Mouse (Mus musculus) activated CD4-positive, CD25-positive, alpha-beta regulatory T cell (primary cell): Measurements from ENCODE around the gene Cldn34b2. TPM values are rescaled to one million over a fixed set of nuclear protein-coding genes. Genes with fewer than 3 reads are reported as not detected.

Source experiments
- polyA plus RNA-seq, 2 experiments: library from polyadenylated mRNA; unstranded; fragments of 100-300 nt; shearing (Covaris generic); gene quantifications; one replicate each; pipeline ENCODE4 v1.2.1; 2017

Cldn34b2 gene
- under 1 TPM in 1 of 2 experiments, not detected in 1; 0.16 TPM for polyA plus RNA-seq

DNA sequence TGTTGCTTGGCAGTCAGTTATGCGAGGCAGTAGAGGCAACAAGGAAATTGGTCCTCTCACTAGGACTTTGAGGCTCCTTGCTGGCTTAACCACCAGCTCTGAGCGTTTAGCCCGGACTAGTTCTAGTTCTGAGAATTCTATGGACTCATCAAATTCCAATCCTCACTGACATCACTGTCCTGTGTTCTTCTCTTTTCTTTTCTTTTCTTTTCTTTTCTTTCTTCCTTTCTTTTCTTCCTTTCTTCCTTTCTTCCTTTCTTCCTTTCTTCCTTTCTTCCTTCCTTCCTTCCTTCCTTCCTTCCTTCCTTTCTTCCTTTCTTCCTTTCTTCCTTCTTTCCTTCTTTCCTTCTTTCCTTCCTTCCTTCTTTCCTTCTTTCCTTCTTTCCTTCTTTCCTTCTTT, at the start of gene Cldn34b2:
Cldn34b2 (minus strand) TSS at position 101 of the 400 bp plus-strand sequence.

DNA sequence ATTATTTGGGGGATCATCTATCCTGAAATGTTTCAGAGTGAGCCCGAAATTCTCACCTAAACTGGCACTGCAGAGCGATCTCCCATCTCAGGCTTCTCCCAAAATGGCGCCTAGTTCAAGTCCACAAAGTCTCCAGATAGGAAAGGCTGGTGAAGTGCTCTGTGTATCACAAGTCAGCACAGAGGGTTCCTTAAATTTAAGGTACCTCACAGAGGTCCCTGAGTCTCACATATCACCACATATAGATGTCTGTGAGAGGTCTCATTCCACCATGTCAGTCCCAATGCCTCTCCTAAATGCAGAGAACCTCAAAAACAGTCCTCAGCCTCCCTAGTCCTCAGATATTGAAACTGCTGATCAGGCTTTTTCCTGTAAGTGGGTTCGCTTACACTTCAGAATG, 34.6 kb downstream of the Cldn34b2 start, which contains the start of gene Magea2:
Magea2 (minus strand) TSS at position 101 of the 400 bp plus-strand sequence.

DNA sequence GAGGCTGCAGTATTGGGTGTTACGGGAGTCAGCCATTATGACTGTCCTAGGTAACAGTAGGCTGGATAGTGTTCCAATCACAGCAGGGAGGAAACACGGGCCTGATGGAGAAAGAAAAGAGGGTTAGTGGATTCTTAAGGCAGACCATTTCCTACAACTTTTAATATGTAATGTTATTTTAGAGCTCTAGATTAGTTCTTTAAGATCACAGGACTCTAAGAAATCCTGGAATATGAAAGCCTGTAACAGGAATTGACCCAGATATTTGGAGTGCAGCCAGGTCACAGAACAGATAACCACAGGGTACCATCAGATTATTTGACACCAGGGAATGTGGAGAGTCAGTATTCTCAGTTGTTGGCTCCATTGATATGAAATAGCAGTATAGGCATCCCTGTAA, 38.5 kb downstream of the Cldn34b2 start, which contains the start of gene Magea1:
Magea1 (minus strand) TSS at position 101 of the 400 bp plus-strand sequence.

Other genes with a start within 250 kb of the Cldn34b2 start
- gene Cldn34b1, start 238.1 kb downstream of the Cldn34b2 start, polyA plus RNA-seq: not detected
- not detected for gene Magea6, start 192.4 kb downstream of the Cldn34b2 start, polyA plus RNA-seq
- gene Magea3, start 178.9 kb downstream of the Cldn34b2 start, polyA plus RNA-seq: not detected
- gene Magea8, start 132.6 kb downstream of the Cldn34b2 start, polyA plus RNA-seq: not detected
- not detected for gene Magea5, start 65.3 kb downstream of the Cldn34b2 start, polyA plus RNA-seq
- not detected for gene Magea1, start 38.6 kb downstream of the Cldn34b2 start, polyA plus RNA-seq
- not detected for gene Magea2, start 34.7 kb downstream of the Cldn34b2 start, polyA plus RNA-seq
- 100 to 1,000 TPM; 270 to 344 TPM for gene Sat1, start 88.0 kb upstream of the Cldn34b2 start, polyA plus RNA-seq
- gene Acot9, start 134.0 kb upstream of the Cldn34b2 start, polyA plus RNA-seq: 100 to 1,000 TPM in 1 of 2 experiments, 10 to 100 TPM in 1; 95.0 to 119 TPM
- 10 to 100 TPM; 50.7 to 70.6 TPM for gene Prdx4, start 212.3 kb upstream of the Cldn34b2 start, polyA plus RNA-seq